Mouse (Mus musculus) MEL (cell line): ENCODE data around the gene Nrxn3.

Source experiments
- CTCF ChIP-seq, 3 experiments: IDR thresholded peaks in 2 of 3; conservative IDR thresholded peaks in 1 of 3; 2 replicates each; pipeline ENCODE4 v1.5.1; 2011 to 2012; ENCODE audit warnings: low read length in 3 of 3, low read depth in 2 of 3, mild to moderate bottlenecking in 2 of 3, improper control_type of control experiment in 1 of 3, inconsistent platforms in 1 of 3, mixed read lengths in 1 of 3, moderate library complexity in 1 of 3; ENCODE audit not compliant: control insufficient read depth in 1 of 3, insufficient read depth in 1 of 3, poor library complexity in 1 of 3, severe bottlenecking in 1 of 3
- ELF1 ChIP-seq: IDR thresholded peaks from 2 replicates; pipeline ENCODE4 v1.6.1; 2014; ENCODE audit warnings: low read depth, mild to moderate bottlenecking, inconsistent platforms, low read length, improper control_type of control experiment, moderate library complexity
- EP300 ChIP-seq, 2 experiments: IDR thresholded peaks; 2 replicates each; pipeline ENCODE4 v1.6.1; 2011; ENCODE audit warnings: improper control_type of control experiment in 2 of 2, low read length in 2 of 2, low read depth in 1 of 2, mild to moderate bottlenecking in 1 of 2
- GABPA ChIP-seq: IDR thresholded peaks from 2 replicates; pipeline ENCODE4 v1.6.1; 2012; ENCODE audit warnings: low read depth, mild to moderate bottlenecking, inconsistent platforms, low read length, improper control_type of control experiment, moderate library complexity
- HCFC1 ChIP-seq: IDR thresholded peaks from 2 replicates; pipeline ENCODE4 v1.6.1; 2012; ENCODE audit warnings: low read depth, mild to moderate bottlenecking, inconsistent platforms, low read length, improper control_type of control experiment, moderate library complexity
- MAX ChIP-seq: IDR thresholded peaks from 2 replicates; pipeline ENCODE4 v1.6.1; 2011; ENCODE audit warnings: low read length, improper control_type of control experiment
- MEF2A ChIP-seq: IDR thresholded peaks from 2 replicates; pipeline ENCODE4 v1.6.1; 2014; ENCODE audit warnings: low read depth, mild to moderate bottlenecking, inconsistent platforms, low read length, improper control_type of control experiment; ENCODE audit not compliant: poor library complexity, insufficient replicate concordance, severe bottlenecking; ENCODE audit errors: extremely low read depth
- MYC ChIP-seq: IDR thresholded peaks from 2 replicates; pipeline ENCODE4 v1.6.1; 2011; ENCODE audit warnings: low read depth, mild to moderate bottlenecking, low read length, improper control_type of control experiment, moderate library complexity
- POLR2A ChIP-seq, 2 experiments: IDR thresholded peaks; 2 replicates each; pipeline ENCODE4 v1.6.1; 2011 to 2012; ENCODE audit warnings: low read length in 2 of 2, mild to moderate bottlenecking in 2 of 2, control low read depth in 1 of 2, improper control_type of control experiment in 1 of 2, low read depth in 1 of 2, moderate library complexity in 1 of 2; ENCODE audit not compliant: control insufficient read depth in 1 of 2, insufficient read depth in 1 of 2, poor library complexity in 1 of 2
- RAD21 ChIP-seq: IDR thresholded peaks from 2 replicates; pipeline ENCODE4 v1.6.1; 2011; ENCODE audit warnings: mild to moderate bottlenecking, low read depth, low read length, improper control_type of control experiment
- TAL1 ChIP-seq: IDR thresholded peaks from 2 replicates; pipeline ENCODE4 v1.6.1; 2012; ENCODE audit warnings: mild to moderate bottlenecking, inconsistent platforms, low read length, moderate library complexity, mixed read lengths
- USF1 ChIP-seq: IDR thresholded peaks from 2 replicates; pipeline ENCODE4 v1.6.1; 2014; ENCODE audit warnings: low read depth, mild to moderate bottlenecking, inconsistent platforms, low read length, improper control_type of control experiment, moderate library complexity
- ZC3H11A ChIP-seq: IDR thresholded peaks from 2 replicates; pipeline ENCODE4 v1.6.1; 2012; ENCODE audit warnings: low read depth, mild to moderate bottlenecking, inconsistent platforms, low read length, improper control_type of control experiment
- ZKSCAN1 ChIP-seq: IDR thresholded peaks from 2 replicates; pipeline ENCODE4 v1.6.1; 2012; ENCODE audit warnings: low read depth, mild to moderate bottlenecking, inconsistent platforms, low read length, improper control_type of control experiment, moderate library complexity

- TF ChIP-seq MYC (no peak), CTCF (IDR thresholded peaks at IDR 0.05 in 2 of 3, conservative IDR thresholded peaks at IDR 0.05 in 1 of 3; ENCODE audit: control insufficient read depth in 1 of 3, insufficient read depth in 1 of 3, low read depth in 2 of 3, low read length in 3 of 3, poor library complexity in 1 of 3, severe bottlenecking in 1 of 3) (no peak), RAD21 (no peak), ZC3H11A (no peak), ZKSCAN1 (no peak), MEF2A (no peak), MAX (no peak), HCFC1 (no peak), GABPA (no peak), POLR2A (IDR thresholded peaks at IDR 0.05; ENCODE audit: control insufficient read depth in 1 of 2, insufficient read depth in 1 of 2, low read depth in 1 of 2, low read length in 2 of 2, poor library complexity in 1 of 2) (no peak), ELF1 (no peak), USF1 (no peak), EP300 (IDR thresholded peaks at IDR 0.05; ENCODE audit: low read depth in 1 of 2, low read length in 2 of 2) (no peak), TAL1 (no peak)
These were observed 978.3 kb downstream of the Nrxn3 start for GRCm38 (mm10) chr12:89700937-89701458.
